Mouse (Mus musculus): ENCODE measurements around the gene Myh14. TPM values are rescaled to one million over a fixed set of nuclear protein-coding genes. Genes with fewer than 3 reads are reported as not detected.

The Myh14 gene
- polyA plus RNA-seq, 1 experiment = under 0.01 TPM

DNA sequence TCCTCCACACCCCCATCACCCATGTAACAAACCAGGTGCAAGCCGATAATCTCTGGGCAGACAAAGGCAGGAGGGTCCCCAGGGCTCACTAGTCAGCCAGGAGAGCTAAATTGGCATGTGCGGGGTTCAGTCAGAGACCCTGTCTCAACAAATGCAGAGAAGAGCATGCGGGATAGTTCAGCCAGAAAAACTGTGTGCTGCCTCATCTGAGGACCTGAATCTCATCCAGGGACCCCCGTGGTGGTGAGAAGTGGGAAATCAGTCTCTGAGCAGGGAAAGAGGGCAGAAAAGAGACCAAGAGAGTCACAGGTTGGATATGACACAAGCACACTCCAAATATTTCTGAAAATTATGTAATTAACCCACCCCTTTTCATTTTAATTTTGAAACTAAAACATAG is 5.5 kb upstream of the Myh14 start:
- H3K27me3 ChIP-seq (ENCODE audit: control insufficient read depth) = peaks cover 4% of the 10 kb centered on the region; the same call in 1 of the 2 replicates
- H3K36me3 ChIP-seq (ENCODE audit: control insufficient read depth) = no peaks in the 10 kb centered on the region
- H3K4me1 ChIP-seq (ENCODE audit: control insufficient read depth) = no peaks in the 10 kb centered on the region
- TF ChIP-seq GATA1 (IDR thresholded peaks at IDR 0.05; ENCODE audit: low read length) = no peak
- no peak for TF ChIP-seq TAL1 (IDR thresholded peaks at IDR 0.05; ENCODE audit: low read length)
- H3K9me3 ChIP-seq (ENCODE audit: control insufficient read depth, low read length) = peaks cover 2% of the 10 kb centered on the region
- H3K4me3 ChIP-seq (replicated peaks) = no peak overlapping the region

DNA sequence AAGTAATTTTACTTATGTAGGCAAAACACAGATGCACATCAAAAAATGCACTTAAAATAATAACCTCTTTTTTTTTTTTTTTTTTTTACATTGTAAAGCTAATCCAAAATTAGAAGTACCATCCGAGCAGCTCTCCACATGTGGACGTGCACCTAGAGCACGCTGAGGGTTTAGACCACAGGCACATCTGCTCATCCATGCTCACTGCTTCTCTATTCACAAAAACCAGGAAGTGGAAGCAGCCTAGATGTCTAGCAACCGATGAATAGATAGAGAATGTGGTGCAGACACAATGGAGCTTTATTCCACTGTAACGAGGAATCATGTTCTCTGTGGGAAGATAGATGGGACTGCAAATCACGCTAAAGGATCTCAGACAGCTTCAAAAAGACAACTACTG is 4.5 kb upstream of the Myh14 start:
- no peaks in the 10 kb centered on the region for H3K36me3 ChIP-seq (ENCODE audit: control insufficient read depth)
- no peak for TF ChIP-seq TAL1 (IDR thresholded peaks at IDR 0.05; ENCODE audit: low read length)
- no peak overlapping the region for H3K4me3 ChIP-seq (replicated peaks)

DNA sequence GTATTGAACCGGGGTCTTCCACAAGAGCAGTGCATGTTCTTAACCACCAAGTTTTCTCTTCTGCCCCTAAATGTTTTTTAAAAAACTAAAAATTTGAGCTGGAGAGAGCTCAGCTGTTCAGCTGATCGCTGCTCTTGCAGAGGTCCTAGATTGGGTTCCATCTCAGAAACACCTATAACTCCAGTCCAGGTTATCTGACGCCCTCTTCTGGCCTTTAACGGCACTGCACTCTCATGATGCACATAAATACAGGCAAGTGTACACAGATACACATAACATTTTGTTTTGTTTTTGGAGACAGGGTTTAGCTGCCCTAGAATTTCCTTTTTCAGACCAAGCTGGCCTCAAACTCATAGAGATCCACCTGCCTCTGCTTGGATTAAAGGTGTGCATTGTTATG is 3.9 kb upstream of the Myh14 start:
- TF ChIP-seq GATA1 (IDR thresholded peaks at IDR 0.05; ENCODE audit: low read length) (no peak), TAL1 (IDR thresholded peaks at IDR 0.05; ENCODE audit: low read length) (no peak)
- Histone ChIP-seq H3K9me3 (ENCODE audit: control insufficient read depth, low read length) (peaks cover 2% of the 10 kb centered on the region), H3K4me1 (ENCODE audit: control insufficient read depth) (peaks cover 4% of the 10 kb centered on the region), H3K4me3 (replicated peaks) (no peak overlapping the region), H3K36me3 (ENCODE audit: control insufficient read depth) (no peaks in the 10 kb centered on the region), H3K27me3 (ENCODE audit: control insufficient read depth) (peaks cover 11% of the 10 kb centered on the region)

More for the DNA sequence above, 4.5 kb upstream of the Myh14 start:
- peaks cover 2% of the 10 kb centered on the region for H3K9me3 ChIP-seq (ENCODE audit: control insufficient read depth, low read length)
- peaks cover 11% of the 10 kb centered on the region for H3K27me3 ChIP-seq (ENCODE audit: control insufficient read depth)
- H3K4me1 ChIP-seq (ENCODE audit: control insufficient read depth) = peaks cover 4% of the 10 kb centered on the region

GRCm38 (mm10) chr7:44672193-44672592 is 1.6 kb upstream of the Myh14 start:
- H3K4me1 ChIP-seq (ENCODE audit: control insufficient read depth) = peaks cover 4% of the 10 kb centered on the region
- H3K27me3 ChIP-seq (ENCODE audit: control insufficient read depth) = peaks cover 11% of the 10 kb centered on the region
- H3K9me3 ChIP-seq (ENCODE audit: control insufficient read depth, low read length) = peaks cover 2% of the 10 kb centered on the region
- no peak overlapping the region for H3K4me3 ChIP-seq (replicated peaks)
- H3K36me3 ChIP-seq (ENCODE audit: control insufficient read depth) = no peaks in the 10 kb centered on the region
- TF ChIP-seq TAL1 (IDR thresholded peaks at IDR 0.05; ENCODE audit: low read length) (no peak), GATA1 (IDR thresholded peaks at IDR 0.05; ENCODE audit: low read length) (no peak)

DNA sequence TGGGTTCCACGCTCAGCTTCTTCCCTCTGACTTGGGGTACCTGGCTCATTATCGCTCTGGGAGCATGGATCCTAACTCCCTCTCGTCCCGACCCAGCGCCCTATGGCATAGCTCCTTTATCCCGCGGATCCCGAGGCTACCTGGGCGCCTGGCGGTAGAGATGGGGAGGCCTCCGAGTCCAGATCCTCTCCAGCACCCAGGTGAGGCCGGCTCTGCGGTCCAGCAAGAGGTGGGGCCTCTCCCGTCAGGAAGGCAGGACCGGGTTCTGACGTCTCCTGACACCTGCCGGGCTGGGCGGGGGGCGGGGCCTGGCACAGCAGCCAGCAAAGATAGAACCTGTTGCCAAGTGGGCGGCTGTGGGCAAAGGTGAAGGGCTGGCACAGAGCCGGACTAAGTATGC is 1.5 kb downstream of the Myh14 start:
- TF ChIP-seq GATA1 (IDR thresholded peaks at IDR 0.05; ENCODE audit: low read length) (no peak), TAL1 (IDR thresholded peaks at IDR 0.05; ENCODE audit: low read length) (no peak)
- H3K4me1 ChIP-seq (ENCODE audit: control insufficient read depth) = peaks cover 4% of the 10 kb centered on the region
- H3K27me3 ChIP-seq (ENCODE audit: control insufficient read depth) = peaks cover 11% of the 10 kb centered on the region
- H3K4me3 ChIP-seq (replicated peaks) = no peak overlapping the region
- H3K36me3 ChIP-seq (ENCODE audit: control insufficient read depth) = no peaks in the 10 kb centered on the region
- H3K9me3 ChIP-seq (ENCODE audit: control insufficient read depth, low read length) = no peaks in the 10 kb centered on the region; the same call in 1 of the 2 replicates

- H3K4me1 ChIP-seq (ENCODE audit: control insufficient read depth) = peaks cover 4% of the 10 kb centered on the region
- H3K4me3 ChIP-seq (replicated peaks) = no peak overlapping the region
- no peaks in the 10 kb centered on the region; the same call in 1 of the 2 replicates for H3K9me3 ChIP-seq (ENCODE audit: control insufficient read depth, low read length)
- no peak for TF ChIP-seq GATA1 (IDR thresholded peaks at IDR 0.05; ENCODE audit: low read length)
- TF ChIP-seq TAL1 (IDR thresholded peaks at IDR 0.05; ENCODE audit: low read length) = no peak
- H3K27me3 ChIP-seq (ENCODE audit: control insufficient read depth) = peaks cover 11% of the 10 kb centered on the region
- H3K36me3 ChIP-seq (ENCODE audit: control insufficient read depth) = no peaks in the 10 kb centered on the region
Measured at GRCm38 (mm10) chr7:44667996-44668738, 2.5 kb downstream of the Myh14 start.

- Histone ChIP-seq H3K36me3 (ENCODE audit: control insufficient read depth) (no peaks in the 10 kb centered on the region), H3K27me3 (ENCODE audit: control insufficient read depth) (peaks cover 11% of the 10 kb centered on the region), H3K4me1 (ENCODE audit: control insufficient read depth) (peaks cover 4% of the 10 kb centered on the region), H3K9me3 (ENCODE audit: control insufficient read depth, low read length) (no peaks in the 10 kb centered on the region; the same call in 1 of the 2 replicates), H3K4me3 (replicated peaks) (no peak overlapping the region)
- TF ChIP-seq GATA1 (IDR thresholded peaks at IDR 0.05; ENCODE audit: low read length) (no peak), TAL1 (IDR thresholded peaks at IDR 0.05; ENCODE audit: low read length) (no peak)
Measured at GRCm38 (mm10) chr7:44666462-44666861, 4.2 kb downstream of the Myh14 start.

DNA sequence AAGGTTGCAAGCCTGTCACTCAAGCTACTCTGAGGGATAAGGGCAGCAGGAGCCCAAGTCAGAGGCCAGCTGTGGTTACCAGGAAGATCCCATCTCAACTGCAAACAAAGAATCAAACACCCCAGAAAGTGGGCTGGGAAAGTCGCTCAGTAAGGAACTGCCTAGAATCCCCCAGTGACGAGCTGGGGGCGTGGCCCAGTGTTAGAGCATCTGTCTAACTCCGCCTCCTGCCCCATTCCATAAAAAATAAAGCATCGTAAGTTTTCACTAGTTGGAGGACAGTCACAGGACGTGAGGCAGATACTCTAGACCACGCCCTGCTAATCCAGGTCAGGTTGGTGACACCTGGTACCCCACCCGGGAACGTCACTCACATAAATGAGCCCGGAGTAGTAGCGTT is 5.9 kb downstream of the Myh14 start:
- H3K9me3 ChIP-seq (ENCODE audit: control insufficient read depth, low read length) = no peaks in the 10 kb centered on the region; the same call in 1 of the 2 replicates
- no peak overlapping the region for H3K4me3 ChIP-seq (replicated peaks)
- no peaks in the 10 kb centered on the region; the same call in 1 of the 2 replicates for H3K27me3 ChIP-seq (ENCODE audit: control insufficient read depth)
- H3K4me1 ChIP-seq (ENCODE audit: control insufficient read depth) = no peaks in the 10 kb centered on the region
- no peaks in the 10 kb centered on the region for H3K36me3 ChIP-seq (ENCODE audit: control insufficient read depth)
- TF ChIP-seq GATA1 (IDR thresholded peaks at IDR 0.05; ENCODE audit: low read length) = no peak
- no peak for TF ChIP-seq TAL1 (IDR thresholded peaks at IDR 0.05; ENCODE audit: low read length)

DNA sequence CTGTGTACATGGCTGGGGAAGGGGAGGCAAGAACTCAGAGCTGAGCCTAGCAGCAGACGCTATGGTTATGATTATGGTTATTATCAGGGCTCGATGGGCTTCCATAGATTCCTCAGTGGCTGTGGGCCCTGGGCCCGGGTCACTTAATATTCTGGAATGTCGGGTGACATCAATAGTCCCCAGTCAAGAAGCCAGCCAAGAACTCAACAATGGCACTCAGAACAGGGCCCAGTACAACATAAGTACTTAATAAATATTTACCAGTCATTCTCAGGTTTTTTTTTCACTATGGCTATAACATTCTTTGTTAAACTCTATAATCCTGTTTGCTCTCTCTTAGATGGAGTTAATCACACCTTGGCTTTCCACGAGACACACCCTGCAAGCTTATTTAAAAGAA is 7.1 kb downstream of the Myh14 start:
- Histone ChIP-seq H3K4me3 (replicated peaks) (no peak overlapping the region), H3K36me3 (ENCODE audit: control insufficient read depth) (no peaks in the 10 kb centered on the region), H3K27me3 (ENCODE audit: control insufficient read depth) (no peaks in the 10 kb centered on the region), H3K9me3 (ENCODE audit: control insufficient read depth, low read length) (no peaks in the 10 kb centered on the region; the same call in 1 of the 2 replicates), H3K4me1 (ENCODE audit: control insufficient read depth) (no peaks in the 10 kb centered on the region)
- no peak for TF ChIP-seq TAL1 (IDR thresholded peaks at IDR 0.05; ENCODE audit: low read length)
- no peak for TF ChIP-seq GATA1 (IDR thresholded peaks at IDR 0.05; ENCODE audit: low read length)
